Mouse (Mus musculus) retina, postnatal 1 day (tissue): ENCODE results near the gene Pou6f2.

ENCODE experiments used
- DNase-seq: peaks from one replicate; pipeline ENCODE4 v3.0.0-alpha.2; 2012

Gene Pou6f2

GRCm38 (mm10) chr13:18211242-18211641 lies 186.2 kb downstream of the Pou6f2 start:
- DNase-seq: no peak

GRCm38 (mm10) chr13:18204476-18205250 lies 192.8 kb downstream of the Pou6f2 start:
- DNase-seq: peak; percentile 56

DNA sequence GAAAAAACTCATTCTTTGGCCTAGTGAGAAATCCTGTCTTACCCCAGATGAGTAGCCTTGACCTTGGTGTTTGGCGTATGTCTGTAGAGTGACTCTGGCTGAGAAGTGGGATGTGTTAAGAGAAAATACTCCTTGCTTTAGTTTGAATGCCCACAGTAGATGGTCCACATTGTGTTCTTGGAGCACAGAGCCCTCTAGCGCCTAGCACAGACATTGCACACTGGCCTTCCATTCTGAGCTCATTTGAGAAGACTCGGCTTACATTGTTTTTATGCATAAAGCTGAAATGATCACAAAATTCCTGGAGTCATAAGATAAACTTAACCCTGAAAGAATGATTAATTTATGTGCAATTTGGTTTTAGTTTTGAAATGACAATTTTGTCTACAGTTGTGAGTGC lies 223.5 kb downstream of the Pou6f2 start:
- DNase-seq: peak; percentile 35

DNA sequence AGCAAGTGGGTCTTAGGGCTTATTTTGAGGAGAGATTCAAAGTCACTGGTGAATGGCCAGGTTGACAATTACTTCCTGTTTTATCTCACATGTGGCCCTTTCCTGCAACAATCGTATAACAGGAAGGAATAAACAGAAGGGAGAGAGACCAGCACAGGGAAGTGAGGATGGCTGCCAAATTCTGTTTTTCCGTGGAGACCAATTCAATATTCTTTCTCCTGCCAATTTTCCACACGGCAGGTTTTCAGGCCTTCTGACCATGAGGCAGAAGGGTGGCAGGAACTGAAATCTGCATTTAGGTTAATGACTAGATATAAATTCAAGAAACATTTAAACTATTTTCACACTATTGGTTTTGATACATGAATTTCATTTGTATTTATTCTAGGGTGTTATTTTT lies 224.5 kb downstream of the Pou6f2 start:
- DNase-seq: no peak

DNA sequence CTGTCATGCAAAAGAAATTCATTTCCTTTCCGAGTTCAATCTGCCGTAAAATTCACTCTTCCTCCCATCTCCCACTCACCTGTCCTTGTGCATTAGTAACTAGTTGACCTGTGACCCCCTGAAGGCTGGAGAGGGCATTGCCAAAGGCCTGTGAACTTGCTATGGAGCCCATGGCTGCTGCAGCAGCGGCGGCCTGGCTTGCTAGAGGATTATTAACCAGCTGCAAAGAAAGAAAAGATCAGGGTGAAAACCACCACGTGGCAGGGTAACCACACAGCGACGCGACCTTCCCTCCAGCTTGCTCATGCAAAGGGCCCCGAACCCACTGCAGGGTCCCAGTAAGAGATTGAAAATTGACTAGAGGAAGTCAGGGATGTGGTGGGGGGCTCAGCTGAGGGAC lies 225.2 kb downstream of the Pou6f2 start:
- DNase-seq: peak; percentile 19

DNA sequence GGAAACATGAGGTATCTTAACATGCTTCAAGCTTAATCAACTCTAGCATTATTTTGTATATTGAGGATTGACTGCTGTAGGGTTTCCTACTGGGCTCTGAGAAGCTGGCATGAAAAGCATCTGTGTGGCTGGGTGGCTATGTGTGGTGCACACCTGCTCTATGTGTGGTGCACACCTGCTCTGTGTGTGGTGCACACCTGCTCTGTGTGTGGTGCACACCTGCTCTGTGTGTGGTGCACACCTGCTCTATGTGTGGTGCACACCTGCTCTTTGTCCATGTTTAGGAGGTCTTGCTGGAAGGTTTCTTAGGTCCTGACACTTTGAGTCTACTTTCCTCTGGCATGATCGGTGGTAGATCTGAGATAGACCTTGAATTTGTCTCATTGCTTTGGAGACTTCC lies 233.3 kb downstream of the Pou6f2 start:
- no peak for DNase-seq

DNA sequence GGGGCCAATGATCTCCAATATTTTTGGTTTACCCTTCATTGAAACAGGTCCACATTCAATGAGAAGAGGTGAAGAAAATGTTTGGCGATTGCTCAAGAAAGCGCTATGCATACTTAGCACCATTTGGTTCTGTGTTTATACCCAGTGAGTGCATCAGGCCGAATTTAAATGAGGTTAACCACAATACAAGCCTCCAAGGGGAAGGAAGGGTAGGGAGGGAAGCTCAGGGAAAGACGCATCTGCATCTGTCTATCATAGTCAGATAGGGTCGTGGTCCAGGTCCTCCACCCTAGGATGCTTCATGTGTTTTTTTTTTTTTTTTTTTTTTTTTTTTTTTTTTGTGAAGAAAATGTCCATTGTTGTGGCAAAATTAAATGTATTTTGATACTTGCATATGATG lies 236.9 kb downstream of the Pou6f2 start:
- DNase-seq: no peak

DNA sequence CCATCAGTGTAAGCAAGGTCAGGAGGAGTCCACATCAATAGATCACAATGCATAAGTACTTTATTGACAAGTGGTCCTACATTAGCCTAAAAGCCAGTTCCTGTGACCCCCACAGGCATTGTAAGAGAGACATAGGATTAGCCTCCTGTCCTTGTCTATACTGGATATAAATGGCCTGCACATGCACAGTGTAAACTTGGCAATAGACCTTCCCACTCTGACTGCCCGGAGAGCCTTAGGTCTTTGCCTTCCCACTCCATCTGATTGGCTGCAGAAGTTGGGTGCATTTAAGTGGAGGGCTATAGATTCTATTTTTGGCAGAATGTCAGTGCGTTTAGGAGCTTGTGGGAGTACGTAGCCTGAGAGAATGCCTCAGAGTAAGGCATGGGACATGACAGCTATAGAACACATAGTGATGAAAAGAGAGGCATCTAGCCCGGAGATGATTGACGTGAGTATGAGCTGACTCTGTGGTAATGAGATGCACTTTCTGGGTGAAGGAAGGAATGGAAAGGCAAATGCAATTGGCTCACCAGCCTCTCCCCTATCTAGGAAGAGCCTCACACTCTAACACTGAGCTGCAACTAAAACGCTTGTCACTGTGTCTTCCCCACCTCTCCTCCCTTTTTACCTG lies 243.4 kb downstream of the Pou6f2 start:
- no peak for DNase-seq

- DNase-seq: no peak
Measured at GRCm38 (mm10) chr13:18133646-18134045, 263.8 kb downstream of the Pou6f2 start.

- DNase-seq: no peak
Measured at GRCm38 (mm10) chr13:18133193-18133592, 264.3 kb downstream of the Pou6f2 start.

- DNase-seq: no peak
Measured at GRCm38 (mm10) chr13:18131324-18131723, 266.2 kb downstream of the Pou6f2 start.

DNA sequence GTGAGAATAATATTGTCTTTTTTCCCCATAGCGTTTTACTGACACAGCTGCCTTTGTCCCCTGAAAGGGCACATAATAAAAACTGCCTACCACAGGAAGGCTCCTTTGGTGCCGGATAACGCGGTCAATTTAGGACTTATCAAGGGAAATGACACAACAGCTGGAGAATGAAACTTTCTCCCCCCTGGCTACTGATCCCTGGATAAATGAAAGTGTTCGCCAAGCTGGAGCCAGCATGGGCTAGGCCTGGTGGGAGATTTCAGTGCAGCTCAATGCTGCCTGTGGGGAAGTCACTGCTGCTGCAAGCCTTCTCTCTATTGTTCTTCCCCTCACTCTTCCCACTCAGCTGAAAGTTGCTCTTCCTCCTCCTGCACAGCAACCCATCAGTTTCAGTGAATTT lies 267.8 kb downstream of the Pou6f2 start:
- DNase-seq: peak; percentile 25

- DNase-seq: no peak
Measured at GRCm38 (mm10) chr13:18128826-18129225, 268.7 kb downstream of the Pou6f2 start.

- no peak for DNase-seq
Measured at GRCm38 (mm10) chr13:18128053-18128452, 269.4 kb downstream of the Pou6f2 start.

GRCm38 (mm10) chr13:18126111-18126510 lies 271.4 kb downstream of the Pou6f2 start:
- no peak for DNase-seq

DNA sequence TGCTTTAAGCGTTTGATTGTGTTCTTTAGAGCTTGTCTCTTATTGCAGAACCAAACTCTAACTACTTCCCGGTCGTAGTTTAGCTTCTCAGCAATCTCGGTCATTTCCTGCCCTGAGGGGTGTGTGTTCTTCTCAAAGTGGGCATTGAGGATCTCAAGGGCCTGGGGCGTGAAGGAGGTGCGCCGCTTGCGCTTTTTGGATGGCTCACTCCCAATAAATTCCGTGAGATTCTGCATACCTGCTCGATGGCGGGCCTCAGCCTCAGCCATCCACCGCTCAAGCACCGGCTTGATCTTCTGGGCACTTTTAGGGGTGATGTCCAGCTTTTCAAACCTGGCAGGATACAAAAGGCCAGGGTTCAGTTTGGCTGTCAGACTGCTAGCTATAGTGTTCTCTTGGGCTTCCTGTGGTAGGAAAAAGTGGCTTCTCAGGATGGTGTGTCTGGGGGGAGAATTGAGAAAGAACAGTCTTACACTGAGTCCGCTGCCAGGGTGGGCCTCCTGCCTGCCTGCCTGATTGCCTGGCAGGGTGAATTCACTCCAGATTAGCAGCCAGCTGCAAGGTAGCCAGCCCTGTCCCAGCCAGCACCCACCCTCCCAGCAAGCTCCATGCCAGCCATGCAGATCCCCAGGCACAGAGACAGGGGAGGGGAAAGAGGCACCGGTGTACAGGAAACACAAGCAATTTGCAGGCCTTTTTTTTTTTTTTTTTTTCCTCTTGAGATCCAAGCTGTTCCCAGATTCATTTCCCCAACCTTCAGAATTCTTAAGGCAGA lies 272.1 kb downstream of the Pou6f2 start:
- DNase-seq: no peak

- peak; percentile 66 for DNase-seq
Measured at GRCm38 (mm10) chr13:18124368-18124767, 273.1 kb downstream of the Pou6f2 start.

DNA sequence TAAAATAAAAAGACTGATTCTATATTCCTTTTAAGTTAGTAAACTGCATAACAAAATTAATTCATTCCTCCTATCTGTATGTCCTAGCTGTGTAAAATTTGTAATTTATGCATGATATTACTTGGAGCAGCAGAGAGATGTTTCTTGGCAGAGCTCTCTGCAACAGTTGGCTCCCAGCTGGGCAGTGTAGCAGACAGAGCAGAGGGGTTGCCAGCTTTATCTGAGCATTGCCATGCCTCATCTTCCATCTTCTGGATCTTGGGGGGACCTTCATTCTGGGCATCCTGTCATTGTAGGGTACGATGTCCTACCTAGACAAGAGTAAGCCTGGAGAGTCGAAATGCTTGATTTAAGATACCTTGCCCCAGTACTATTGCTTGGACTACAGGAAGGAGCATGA lies 277.1 kb downstream of the Pou6f2 start:
- DNase-seq: no peak

GRCm38 (mm10) chr13:18081443-18082119 lies 315.9 kb downstream of the Pou6f2 start:
- DNase-seq: no peak
